Mouse (Mus musculus) olfactory bulb, adult 2 months (tissue): Measurements from ENCODE around the gene Zbtb25.

Experiments
- CTCF ChIP-seq: fragments of 200-500 bp; IDR thresholded peaks from 2 replicates; pipeline ENCODE4 v1.5.1; 2012; ENCODE audit warnings: low read depth, mild to moderate bottlenecking, low read length, moderate library complexity; ENCODE audit not compliant: insufficient read depth
- POLR2A ChIP-seq: fragments of 200-500 bp; IDR thresholded peaks from 2 replicates; pipeline ENCODE4 v1.6.1; 2012; ENCODE audit warnings: mild to moderate bottlenecking, low read depth, low read length, moderate library complexity; ENCODE audit not compliant: insufficient read depth

GRCm38 (mm10) chr12:76405183-76405970, 36.0 kb upstream of the Zbtb25 start:
- no peak for TF ChIP-seq CTCF
- no peak for TF ChIP-seq POLR2A
